Mouse (Mus musculus) midbrain, postnatal 0 days (tissue): ENCODE data around the gene Kpna7. TPM values are rescaled to one million over a fixed set of nuclear protein-coding genes. Genes with fewer than 3 reads are reported as not detected.

ENCODE experiments used
- ATAC-seq: fragments of 200-750 bp; cut with Nextera tagmentation; 2 replicates; pipeline ENCODE4 v1.8.0; 2017; ENCODE audit warnings: moderate number of reproducible peaks, mild to moderate bottlenecking, moderate TSS enrichment, moderate library complexity; ENCODE audit not compliant: low FRiP score
- DNase-seq: peaks from one replicate; pipeline ENCODE4 v3.0.0-alpha.2; 2015; ENCODE audit warnings: low spot score
- H3K27ac ChIP-seq: fragments of 300-500 bp; sonication (generic); 2 replicates; pipeline ENCODE4 v1.5.1; 2014; ENCODE audit warnings: low read depth, mild to moderate bottlenecking, low read length, mixed read lengths
- H3K27me3 ChIP-seq: fragments of 300-500 bp; sonication (generic); 2 replicates; pipeline ENCODE4 v1.6.1; 2014; ENCODE audit warnings: low read length, control low read depth, mixed read lengths; ENCODE audit not compliant: insufficient read depth
- H3K36me3 ChIP-seq: fragments of 300-500 bp; sonication (generic); 2 replicates; pipeline ENCODE4 v1.6.1; 2014; ENCODE audit warnings: low read length, control low read depth, mixed read lengths; ENCODE audit not compliant: insufficient read depth
- H3K4me1 ChIP-seq: fragments of 300-500 bp; sonication (generic); 2 replicates; pipeline ENCODE4 v1.6.1; 2014; ENCODE audit warnings: mild to moderate bottlenecking, control low read depth, antibody characterized with exemption, low read length, mixed read lengths; ENCODE audit not compliant: insufficient read depth
- H3K4me2 ChIP-seq: fragments of 300-500 bp; sonication (generic); 2 replicates; pipeline ENCODE4 v1.6.1; 2014; ENCODE audit warnings: low read depth, mild to moderate bottlenecking, low read length, mixed read lengths; ENCODE audit not compliant: poor library complexity, severe bottlenecking
- H3K4me3 ChIP-seq: fragments of 300-500 bp; sonication (generic); 2 replicates; pipeline ENCODE4 v1.5.1; 2014; ENCODE audit warnings: low read depth, mild to moderate bottlenecking, low read length, moderate library complexity
- H3K9ac ChIP-seq: fragments of 300-500 bp; sonication (generic); replicated peaks from 2 replicates; pipeline ENCODE4 v1.6.1; 2014; ENCODE audit warnings: mild to moderate bottlenecking, low read length, moderate library complexity, mixed read lengths; ENCODE audit not compliant: poor library complexity, severe bottlenecking
- H3K9me3 ChIP-seq: fragments of 300-500 bp; sonication (generic); 2 replicates; pipeline ENCODE4 v1.6.1; 2016; ENCODE audit warnings: low read length, control low read depth
- CTCF ChIP-seq: IDR thresholded peaks from 2 replicates; pipeline ENCODE4 v1.5.1; 2016; ENCODE audit warnings: antibody characterized with exemption, mild to moderate bottlenecking
- WGBS: fragments of 180-500 bp; shearing (Covaris S2); extraction: QIAGEN DNeasy Blood & Tissue Kit; methylation state at CpG from one replicate; pipeline ENCODE4 v1.1.7; 2014; 5-methylcytosine and 5-hydroxymethylcytosine counted together
- polyA plus RNA-seq: library from polyadenylated mRNA; unstranded; fragments of >200 nt; fragmentation: Nextera tagmentation; extraction: Ambion mirVana; gene quantifications from 2 replicates; pipeline ENCODE4 v1.2.1, GENCODE M21; 2015
- total RNA-seq: library from RNA; depleted of rRNA; stranded (reverse); fragments of >200 nt; gene quantifications from 2 replicates; pipeline ENCODE4 v1.2.3, GENCODE M21; 2014

Gene Kpna7
- total and polyA plus RNA-seq, 2 experiments from 2014 or later = not detected

DNA sequence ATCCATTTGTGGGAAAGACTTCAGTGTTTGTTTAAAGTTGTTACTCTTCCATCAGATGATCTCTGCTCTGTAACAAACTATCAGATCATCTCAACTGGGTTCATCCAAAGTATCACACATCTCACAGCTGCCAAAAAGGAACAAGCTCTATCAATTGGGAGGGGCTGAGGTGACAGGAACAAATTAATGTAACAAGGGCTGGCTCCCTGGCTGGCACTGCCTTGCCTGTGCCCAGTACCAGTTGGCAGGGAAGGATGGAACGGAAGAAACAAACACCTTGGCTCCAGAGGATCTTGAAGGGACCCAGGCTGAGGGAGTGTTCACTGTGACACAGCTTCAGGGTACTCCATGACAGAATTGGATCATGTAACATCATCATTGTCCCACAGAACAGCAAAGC is 135.8 kb downstream of the Kpna7 start:
- TF ChIP-seq CTCF = no peak
- Histone ChIP-seq H3K9me3 (no peaks in the 10 kb centered on the region), H3K4me1 (peaks cover 4% of the 10 kb centered on the region), H3K36me3 (no peaks in the 10 kb centered on the region), H3K4me2 (no peak overlapping the region), H3K27ac (no peak overlapping the region), H3K4me3 (no peak overlapping the region), H3K27me3 (no peaks in the 10 kb centered on the region), H3K9ac (no peak overlapping the region)
- DNase-seq (no peak), ATAC-seq (no peak)
- 57% methylated on average over 1 of the region's 1 CpGs for WGBS

DNA sequence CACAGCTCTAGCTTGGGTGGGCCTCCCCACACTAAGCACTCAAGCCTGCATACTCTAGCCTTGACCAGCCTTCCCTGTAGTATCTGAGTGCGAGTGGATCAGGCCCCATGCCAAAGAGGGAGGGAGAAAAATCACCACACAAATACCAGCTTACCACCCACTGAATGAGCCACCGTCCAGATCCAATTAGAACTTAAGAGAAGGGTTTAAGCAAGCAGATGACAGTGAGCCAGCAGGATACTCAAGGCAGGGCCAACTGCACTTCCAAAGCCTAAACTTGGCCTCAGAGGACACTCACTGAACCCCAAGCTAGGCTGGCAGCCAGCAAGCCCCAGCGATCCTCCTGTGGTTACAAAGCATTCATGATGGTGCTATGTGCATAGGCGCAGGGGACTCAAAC is 137.8 kb downstream of the Kpna7 start:
- DNase-seq (peak; percentile 52), ATAC-seq (no peak)
- 42% methylated on average over 4 of the region's 4 CpGs for WGBS
- no peak overlapping the region for H3K4me2 ChIP-seq
- no peak overlapping the region for H3K27ac ChIP-seq
- TF ChIP-seq CTCF = no peak
- no peak overlapping the region for H3K4me3 ChIP-seq
- H3K36me3 ChIP-seq = no peaks in the 10 kb centered on the region
- H3K9me3 ChIP-seq = no peaks in the 10 kb centered on the region
- H3K27me3 ChIP-seq = no peaks in the 10 kb centered on the region
- peaks cover 4% of the 10 kb centered on the region; the same call in 1 of the 2 replicates for H3K4me1 ChIP-seq
- no peak overlapping the region for H3K9ac ChIP-seq

- Histone ChIP-seq H3K9me3 (no peaks in the 10 kb centered on the region), H3K36me3 (no peaks in the 10 kb centered on the region), H3K27ac (no peak overlapping the region), H3K9ac (no peak overlapping the region), H3K27me3 (no peaks in the 10 kb centered on the region), H3K4me2 (no peak overlapping the region), H3K4me1 (peaks cover 4% of the 10 kb centered on the region; the same call in 1 of the 2 replicates), H3K4me3 (no peak overlapping the region)
- TF ChIP-seq CTCF = no peak
- no peak for DNase-seq
- no peak for ATAC-seq
- WGBS = 83% methylated on average over 7 of the region's 7 CpGs
Measured at GRCm38 (mm10) chr5:144944932-144945331, 138.9 kb downstream of the Kpna7 start.

DNA sequence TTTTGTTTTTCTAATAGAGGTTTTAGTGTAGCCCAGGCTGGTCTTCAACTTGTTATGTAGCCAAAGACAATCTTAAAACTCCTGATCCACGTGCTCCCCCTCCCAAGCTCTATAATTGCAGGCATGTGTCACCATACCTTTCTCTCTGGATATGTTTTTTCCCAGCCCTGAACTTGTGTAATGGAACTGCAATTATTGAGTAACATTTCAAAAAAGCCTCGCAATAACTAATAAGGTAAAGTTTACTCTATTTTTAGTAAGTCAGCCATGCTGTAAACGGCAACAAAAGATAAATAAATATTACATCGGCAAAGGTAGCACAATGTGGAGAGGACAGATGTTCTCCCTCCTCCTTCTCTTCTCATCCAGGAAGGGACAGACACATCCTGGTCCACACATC is 139.5 kb downstream of the Kpna7 start:
- Histone ChIP-seq H3K27me3 (no peaks in the 10 kb centered on the region), H3K4me3 (no peak overlapping the region), H3K4me2 (no peak overlapping the region), H3K27ac (no peak overlapping the region), H3K9ac (no peak overlapping the region), H3K9me3 (no peaks in the 10 kb centered on the region), H3K4me1 (peaks cover 8% of the 10 kb centered on the region; the same call in 1 of the 2 replicates), H3K36me3 (no peaks in the 10 kb centered on the region)
- DNase-seq (no peak), ATAC-seq (no peak)
- WGBS = 84% methylated on average over 4 of the region's 4 CpGs
- no peak for TF ChIP-seq CTCF

GRCm38 (mm10) chr5:144943346-144943745 is 140.5 kb downstream of the Kpna7 start:
- no peak overlapping the region for H3K4me2 ChIP-seq
- no peak overlapping the region for H3K27ac ChIP-seq
- no peaks in the 10 kb centered on the region for H3K36me3 ChIP-seq
- ATAC-seq (no peak), DNase-seq (no peak)
- TF ChIP-seq CTCF = no peak
- H3K9ac ChIP-seq = no peak overlapping the region
- H3K4me1 ChIP-seq = peaks cover 8% of the 10 kb centered on the region; the same call in 1 of the 2 replicates
- no peaks in the 10 kb centered on the region for H3K27me3 ChIP-seq
- no peaks in the 10 kb centered on the region for H3K9me3 ChIP-seq
- WGBS = 93% methylated on average over 6 of the region's 6 CpGs
- H3K4me3 ChIP-seq = no peak overlapping the region

- no peaks in the 10 kb centered on the region for H3K27me3 ChIP-seq
- H3K4me3 ChIP-seq = no peak overlapping the region
- peaks cover 8% of the 10 kb centered on the region; the same call in 1 of the 2 replicates for H3K4me1 ChIP-seq
- no peaks in the 10 kb centered on the region for H3K9me3 ChIP-seq
- H3K36me3 ChIP-seq = no peaks in the 10 kb centered on the region
- H3K4me2 ChIP-seq = no peak overlapping the region
- WGBS = 72% methylated on average over 9 of the region's 9 CpGs
- no peak overlapping the region for H3K9ac ChIP-seq
- no peak overlapping the region for H3K27ac ChIP-seq
- ATAC-seq (no peak), DNase-seq (no peak)
- TF ChIP-seq CTCF = no peak
Measured at GRCm38 (mm10) chr5:144942431-144942830, 141.4 kb downstream of the Kpna7 start.
